Mouse (Mus musculus): ENCODE results near the gene Abca1. TPM values are rescaled to one million over a fixed set of nuclear protein-coding genes. Genes with fewer than 3 reads are reported as not detected.

Abca1 gene
- polyA plus RNA-seq, 1 experiment from 2014 or later, result 6.1 TPM

GRCm38 (mm10) chr4:53146227-53146949 is 13.3 kb downstream of the Abca1 start:
- 86% methylated on average over 12 of the region's 12 CpGs for WGBS
- ATAC-seq (ENCODE audit: insufficient read depth, low FRiP score), result no peak

GRCm38 (mm10) chr4:53145434-53146168 is 14.1 kb downstream of the Abca1 start:
- WGBS, result 77% methylated on average over 12 of the region's 12 CpGs

More at GRCm38 (mm10) chr4:53146227-53146949, 13.3 kb downstream of the Abca1 start:
- no peaks in the 10 kb centered on the region for H3K27me3 ChIP-seq (ENCODE audit: control insufficient read depth, insufficient read depth, low read length)
- H3K4me1 ChIP-seq (ENCODE audit: control insufficient read depth, insufficient read depth, low read length), result peaks cover 11% of the 10 kb centered on the region; the same call in 1 of the 2 replicates
- H3K36me3 ChIP-seq (ENCODE audit: control insufficient read depth, insufficient read depth, low read length), result no peaks in the 10 kb centered on the region
- H3K9ac ChIP-seq (ENCODE audit: low read length), result no peak overlapping the region
- no peaks in the 10 kb centered on the region for H3K9me3 ChIP-seq (replicated peaks; ENCODE audit: control insufficient read depth, low read length)
- no peak overlapping the region for H3K4me2 ChIP-seq (ENCODE audit: low read depth, low read length)
- no peak overlapping the region for H3K27ac ChIP-seq (ENCODE audit: low read length)
- H3K4me3 ChIP-seq (replicated peaks; ENCODE audit: low read length), result no peak overlapping the region

DNA sequence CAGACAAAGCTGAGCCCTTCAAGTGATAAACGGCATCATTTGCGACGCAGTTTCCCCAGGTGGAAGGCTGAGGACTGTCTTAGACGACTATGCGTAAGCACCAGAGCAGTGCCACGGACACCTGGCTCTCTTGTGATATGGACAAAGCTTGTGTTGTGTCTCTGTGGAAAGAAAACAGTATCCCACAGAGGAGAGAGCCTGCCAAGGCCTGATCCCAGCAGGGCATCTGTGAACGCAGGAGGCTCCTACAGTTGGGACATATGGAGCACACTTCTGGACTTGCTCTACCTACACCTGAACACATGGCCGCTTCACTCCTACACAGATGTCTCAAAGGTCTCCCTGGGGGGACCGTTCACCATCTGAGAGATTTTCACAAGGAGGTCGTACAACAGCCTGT is 15.1 kb downstream of the Abca1 start:
- no peak for ATAC-seq (ENCODE audit: insufficient read depth, low FRiP score)
- H3K9ac ChIP-seq (ENCODE audit: low read length), result no peak overlapping the region
- H3K27me3 ChIP-seq (ENCODE audit: control insufficient read depth, insufficient read depth, low read length), result no peaks in the 10 kb centered on the region
- WGBS, result 80% methylated on average over 10 of the region's 10 CpGs
- no peaks in the 10 kb centered on the region for H3K9me3 ChIP-seq (replicated peaks; ENCODE audit: control insufficient read depth, low read length)
- H3K4me2 ChIP-seq (ENCODE audit: low read depth, low read length), result no peak overlapping the region
- H3K4me1 ChIP-seq (ENCODE audit: control insufficient read depth, insufficient read depth, low read length), result peaks cover 8% of the 10 kb centered on the region; the same call in 1 of the 2 replicates
- H3K27ac ChIP-seq (ENCODE audit: low read length), result no peak overlapping the region
- no peaks in the 10 kb centered on the region for H3K36me3 ChIP-seq (ENCODE audit: control insufficient read depth, insufficient read depth, low read length)
- H3K4me3 ChIP-seq (replicated peaks; ENCODE audit: low read length), result no peak overlapping the region

More at GRCm38 (mm10) chr4:53145434-53146168, 14.1 kb downstream of the Abca1 start:
- no peak for ATAC-seq (ENCODE audit: insufficient read depth, low FRiP score)
- Histone ChIP-seq H3K4me3 (replicated peaks; ENCODE audit: low read length) (no peak overlapping the region), H3K27me3 (ENCODE audit: control insufficient read depth, insufficient read depth, low read length) (no peaks in the 10 kb centered on the region), H3K4me1 (ENCODE audit: control insufficient read depth, insufficient read depth, low read length) (peaks cover 8% of the 10 kb centered on the region; the same call in 1 of the 2 replicates), H3K4me2 (ENCODE audit: low read depth, low read length) (no peak overlapping the region), H3K36me3 (ENCODE audit: control insufficient read depth, insufficient read depth, low read length) (no peaks in the 10 kb centered on the region), H3K9ac (ENCODE audit: low read length) (no peak overlapping the region), H3K9me3 (replicated peaks; ENCODE audit: control insufficient read depth, low read length) (no peaks in the 10 kb centered on the region), H3K27ac (ENCODE audit: low read length) (no peak overlapping the region)

GRCm38 (mm10) chr4:53144021-53144420 is 15.7 kb downstream of the Abca1 start:
- Histone ChIP-seq H3K27ac (ENCODE audit: low read length) (no peak overlapping the region), H3K9ac (ENCODE audit: low read length) (no peak overlapping the region), H3K4me2 (ENCODE audit: low read depth, low read length) (no peak overlapping the region), H3K9me3 (replicated peaks; ENCODE audit: control insufficient read depth, low read length) (no peaks in the 10 kb centered on the region), H3K4me3 (replicated peaks; ENCODE audit: low read length) (no peak overlapping the region), H3K27me3 (ENCODE audit: control insufficient read depth, insufficient read depth, low read length) (no peaks in the 10 kb centered on the region), H3K4me1 (ENCODE audit: control insufficient read depth, insufficient read depth, low read length) (peaks cover 8% of the 10 kb centered on the region; the same call in 1 of the 2 replicates), H3K36me3 (ENCODE audit: control insufficient read depth, insufficient read depth, low read length) (no peaks in the 10 kb centered on the region)
- ATAC-seq (ENCODE audit: insufficient read depth, low FRiP score), result no peak
- WGBS, result 75% methylated on average over 8 of the region's 8 CpGs

DNA sequence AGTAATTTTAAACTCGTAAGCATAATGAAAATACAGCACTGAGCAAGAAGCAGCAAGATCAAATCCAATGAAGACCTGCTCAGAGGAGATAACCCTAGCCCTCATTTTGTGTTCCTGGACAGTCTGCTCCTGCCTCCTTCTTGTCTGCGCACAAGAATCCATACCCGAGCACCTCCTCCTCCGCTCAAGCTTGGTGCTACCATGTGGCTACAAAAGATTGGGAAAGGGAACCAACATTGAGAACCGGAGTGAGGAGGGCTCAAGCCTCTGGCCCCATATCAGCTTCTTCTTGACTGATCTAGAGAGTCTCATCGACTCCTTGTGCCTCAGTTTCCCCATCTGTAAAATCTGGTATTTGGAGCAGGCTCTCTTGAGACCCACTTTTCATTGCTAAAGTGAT is 19.0 kb downstream of the Abca1 start:
- no peaks in the 10 kb centered on the region for H3K36me3 ChIP-seq (ENCODE audit: control insufficient read depth, insufficient read depth, low read length)
- H3K9me3 ChIP-seq (replicated peaks; ENCODE audit: control insufficient read depth, low read length), result no peaks in the 10 kb centered on the region
- no peaks in the 10 kb centered on the region for H3K27me3 ChIP-seq (ENCODE audit: control insufficient read depth, insufficient read depth, low read length)
- no peak overlapping the region for H3K4me2 ChIP-seq (ENCODE audit: low read depth, low read length)
- 93% methylated on average over 6 of the region's 6 CpGs for WGBS
- no peak overlapping the region for H3K9ac ChIP-seq (ENCODE audit: low read length)
- no peak overlapping the region for H3K4me3 ChIP-seq (replicated peaks; ENCODE audit: low read length)
- no peak overlapping the region for H3K27ac ChIP-seq (ENCODE audit: low read length)
- H3K4me1 ChIP-seq (ENCODE audit: control insufficient read depth, insufficient read depth, low read length), result no peaks in the 10 kb centered on the region
- no peak for ATAC-seq (ENCODE audit: insufficient read depth, low FRiP score)

GRCm38 (mm10) chr4:53139495-53139894 is 20.2 kb downstream of the Abca1 start:
- no peak overlapping the region for H3K27ac ChIP-seq (ENCODE audit: low read length)
- H3K9ac ChIP-seq (ENCODE audit: low read length), result no peak overlapping the region
- H3K4me1 ChIP-seq (ENCODE audit: control insufficient read depth, insufficient read depth, low read length), result peaks cover 6% of the 10 kb centered on the region; the same call in 1 of the 2 replicates
- ATAC-seq (ENCODE audit: insufficient read depth, low FRiP score), result no peak
- 77% methylated on average over 2 of the region's 2 CpGs for WGBS
- no peak overlapping the region for H3K4me3 ChIP-seq (replicated peaks; ENCODE audit: low read length)
- no peaks in the 10 kb centered on the region for H3K27me3 ChIP-seq (ENCODE audit: control insufficient read depth, insufficient read depth, low read length)
- H3K9me3 ChIP-seq (replicated peaks; ENCODE audit: control insufficient read depth, low read length), result no peaks in the 10 kb centered on the region
- H3K4me2 ChIP-seq (ENCODE audit: low read depth, low read length), result no peak overlapping the region
- H3K36me3 ChIP-seq (ENCODE audit: control insufficient read depth, insufficient read depth, low read length), result no peaks in the 10 kb centered on the region

- Histone ChIP-seq H3K4me2 (ENCODE audit: low read depth, low read length) (no peak overlapping the region), H3K36me3 (ENCODE audit: control insufficient read depth, insufficient read depth, low read length) (no peaks in the 10 kb centered on the region), H3K9me3 (replicated peaks; ENCODE audit: control insufficient read depth, low read length) (no peaks in the 10 kb centered on the region), H3K4me1 (ENCODE audit: control insufficient read depth, insufficient read depth, low read length) (peaks cover 6% of the 10 kb centered on the region; the same call in 1 of the 2 replicates), H3K27me3 (ENCODE audit: control insufficient read depth, insufficient read depth, low read length) (no peaks in the 10 kb centered on the region), H3K27ac (ENCODE audit: low read length) (no peak overlapping the region), H3K4me3 (replicated peaks; ENCODE audit: low read length) (no peak overlapping the region), H3K9ac (ENCODE audit: low read length) (no peak overlapping the region)
- WGBS, result 67% methylated on average over 3 of the region's 3 CpGs
- ATAC-seq (ENCODE audit: insufficient read depth, low FRiP score), result no peak
Measured at GRCm38 (mm10) chr4:53138974-53139373, 20.7 kb downstream of the Abca1 start.

DNA sequence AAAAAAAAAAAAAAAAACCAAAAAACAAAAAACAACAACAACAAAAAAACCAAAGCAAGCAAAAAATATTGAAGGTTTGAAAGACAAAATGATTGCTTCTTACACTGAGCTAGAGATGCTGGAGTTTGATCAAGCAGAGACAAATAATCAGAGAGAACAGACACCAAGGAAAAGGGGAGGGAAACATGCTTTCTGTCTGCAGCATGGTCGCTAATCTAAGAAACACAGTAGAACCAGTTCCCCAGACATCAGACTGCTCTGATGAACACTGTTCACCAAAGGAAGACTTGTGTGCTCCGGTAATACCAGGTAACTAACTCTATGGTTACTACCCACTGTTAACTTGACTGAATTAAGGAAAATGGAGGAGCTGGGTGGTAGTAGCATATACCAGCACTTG is 22.6 kb downstream of the Abca1 start:
- Histone ChIP-seq H3K4me3 (replicated peaks; ENCODE audit: low read length) (no peak overlapping the region), H3K9ac (ENCODE audit: low read length) (no peak overlapping the region), H3K4me1 (ENCODE audit: control insufficient read depth, insufficient read depth, low read length) (peaks cover 6% of the 10 kb centered on the region; the same call in 1 of the 2 replicates), H3K27ac (ENCODE audit: low read length) (no peak overlapping the region), H3K9me3 (replicated peaks; ENCODE audit: control insufficient read depth, low read length) (no peaks in the 10 kb centered on the region), H3K4me2 (ENCODE audit: low read depth, low read length) (no peak overlapping the region), H3K27me3 (ENCODE audit: control insufficient read depth, insufficient read depth, low read length) (no peaks in the 10 kb centered on the region), H3K36me3 (ENCODE audit: control insufficient read depth, insufficient read depth, low read length) (no peaks in the 10 kb centered on the region)
- ATAC-seq (ENCODE audit: insufficient read depth, low FRiP score), result no peak
- WGBS, result 83% methylated on average over 2 of the region's 2 CpGs

DNA sequence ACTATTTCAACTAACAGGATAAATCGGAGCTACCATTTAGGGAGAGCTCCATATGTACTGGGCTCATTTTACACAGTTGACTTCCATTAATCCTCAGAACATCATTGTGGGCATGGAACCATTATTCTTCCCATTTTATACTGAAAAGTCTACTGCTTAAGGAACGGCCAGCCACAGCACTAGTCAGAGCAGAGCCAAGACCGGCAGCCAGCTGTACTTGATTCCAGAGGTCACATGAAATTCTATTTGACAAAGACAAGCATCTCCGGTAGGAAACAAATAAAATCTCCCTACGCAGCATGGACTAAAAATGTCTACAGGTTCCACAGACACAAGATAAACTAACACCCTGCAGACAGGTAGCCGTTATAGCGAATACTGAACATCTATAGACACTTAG is 24.9 kb downstream of the Abca1 start:
- no peak overlapping the region for H3K27ac ChIP-seq (ENCODE audit: low read length)
- 38% methylated on average over 7 of the region's 7 CpGs for WGBS
- no peak overlapping the region for H3K4me3 ChIP-seq (replicated peaks; ENCODE audit: low read length)
- H3K9ac ChIP-seq (ENCODE audit: low read length), result no peak overlapping the region
- H3K36me3 ChIP-seq (ENCODE audit: control insufficient read depth, insufficient read depth, low read length), result no peaks in the 10 kb centered on the region
- H3K9me3 ChIP-seq (replicated peaks; ENCODE audit: control insufficient read depth, low read length), result no peaks in the 10 kb centered on the region
- H3K4me1 ChIP-seq (ENCODE audit: control insufficient read depth, insufficient read depth, low read length), result peaks cover 6% of the 10 kb centered on the region; the same call in 1 of the 2 replicates
- H3K4me2 ChIP-seq (ENCODE audit: low read depth, low read length), result no peak overlapping the region
- no peaks in the 10 kb centered on the region for H3K27me3 ChIP-seq (ENCODE audit: control insufficient read depth, insufficient read depth, low read length)
- no peak for ATAC-seq (ENCODE audit: insufficient read depth, low FRiP score)
